Mouse (Mus musculus): Measurements from ENCODE around the gene Lss.

The Lss gene

DNA sequence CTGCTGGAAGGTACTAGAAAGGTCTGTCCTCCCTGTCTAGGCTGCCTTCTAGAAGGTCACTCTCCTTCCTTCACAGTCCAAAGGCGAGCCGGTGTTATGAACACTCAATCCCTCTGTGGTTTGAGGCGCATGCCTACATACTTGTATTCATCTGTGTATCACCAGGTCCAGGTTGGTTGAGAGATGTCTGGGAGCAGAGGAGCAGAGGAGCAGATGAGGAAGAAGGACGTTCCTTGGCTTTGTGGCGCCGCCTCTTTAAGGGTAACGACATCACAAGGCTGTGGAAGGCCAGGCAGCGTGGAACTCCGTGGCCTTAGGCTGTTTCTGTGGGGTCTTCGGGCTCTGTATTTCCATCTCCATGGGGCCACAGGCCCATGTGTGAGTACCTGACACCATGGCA is 30.6 kb downstream of the Lss start, which contains the start of gene Spatc1l:
Gene Spatc1l (plus strand): TSS at position 301 of the 400 bp plus-strand sequence.
- DNase-seq (ENCODE audit: low spot score in 2 of 2) = no peak

- DNase-seq (ENCODE audit: low spot score in 2 of 2) = no peak
Observed at GRCm38 (mm10) chr10:76569996-76570685, 38.8 kb downstream of the Lss start.

DNA sequence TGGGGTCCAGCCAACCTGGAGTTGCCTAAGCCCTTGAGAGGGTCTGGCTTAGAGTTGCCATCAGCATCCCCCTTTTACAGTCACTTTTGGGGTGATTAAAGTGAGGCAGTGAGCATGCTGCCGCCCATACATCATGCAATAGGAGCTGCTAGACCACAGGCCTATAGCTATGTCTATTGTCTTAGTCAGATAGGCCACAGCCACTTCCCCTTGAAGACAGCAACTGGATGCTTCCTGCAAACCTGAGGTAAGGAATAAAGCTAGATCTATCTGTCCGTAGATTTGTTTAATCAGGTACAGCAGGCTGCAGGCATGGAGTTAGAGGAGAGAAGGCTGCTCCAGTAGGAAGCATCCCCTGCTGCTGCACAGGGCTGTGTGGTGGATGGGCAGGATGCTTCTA is 39.7 kb downstream of the Lss start:
- DNase-seq (ENCODE audit: low spot score in 2 of 2) = no peak

- DNase-seq (ENCODE audit: low spot score in 2 of 2) = no peak
Observed at GRCm38 (mm10) chr10:76572151-76572550, 40.8 kb downstream of the Lss start.

- DNase-seq (ENCODE audit: low spot score in 2 of 2) = no peak
Observed at GRCm38 (mm10) chr10:76575374-76575773, 44.0 kb downstream of the Lss start, which contains the start of gene Ftcd. TSS of gene Ftcd (plus strand) at chr10:76575648.

DNA sequence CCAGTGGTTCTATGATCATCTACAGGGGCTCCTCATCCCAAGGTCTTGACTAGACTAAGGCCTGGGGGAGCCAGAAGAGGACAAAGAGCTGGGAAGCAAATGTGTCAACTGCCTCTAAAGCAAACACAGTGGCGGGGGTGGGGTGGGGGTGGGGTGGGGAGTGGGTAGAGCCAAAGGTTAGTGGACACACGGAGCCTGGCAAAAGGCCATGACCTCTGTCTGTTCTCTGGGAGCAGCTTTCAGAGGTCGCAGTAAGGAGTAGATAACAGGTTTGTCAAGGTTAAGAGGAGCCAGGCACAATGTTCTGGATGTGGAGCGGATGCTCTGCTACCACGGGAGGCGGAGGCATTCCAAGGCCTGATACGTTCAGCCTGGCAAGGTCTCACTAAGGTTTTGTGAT is 45.5 kb downstream of the Lss start:
- no peak for DNase-seq (ENCODE audit: low spot score in 2 of 2)

GRCm38 (mm10) chr10:76584138-76584537 is 52.8 kb downstream of the Lss start:
- DNase-seq (ENCODE audit: low spot score in 2 of 2) = no peak

- DNase-seq (ENCODE audit: low spot score in 2 of 2) = no peak
Observed at GRCm38 (mm10) chr10:76586190-76586589, 54.8 kb downstream of the Lss start.

- DNase-seq (ENCODE audit: low spot score in 2 of 2) = no peak
Observed at GRCm38 (mm10) chr10:76590197-76590596, 58.8 kb downstream of the Lss start.

DNA sequence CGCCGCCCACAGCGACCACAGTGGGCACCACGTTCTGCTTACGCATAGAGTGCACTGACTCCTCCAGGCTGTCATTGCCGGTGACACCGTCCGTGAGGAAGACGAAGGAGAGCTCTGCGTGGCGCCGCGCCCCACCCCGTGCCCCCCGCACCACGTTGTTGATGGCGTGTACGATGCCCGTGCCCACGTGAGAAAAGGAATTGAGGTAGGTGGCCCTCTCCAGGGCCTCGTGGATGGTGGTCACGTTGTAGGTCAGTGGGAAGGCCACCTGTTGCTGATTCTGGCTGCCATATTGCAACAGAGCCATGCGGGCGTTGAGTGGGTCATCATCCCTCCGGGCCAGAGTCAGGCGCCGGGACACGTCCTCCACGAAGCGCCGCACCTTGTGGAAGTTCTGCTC is 65.0 kb downstream of the Lss start:
- no peak for DNase-seq (ENCODE audit: low spot score in 2 of 2)

- no peak for DNase-seq (ENCODE audit: low spot score in 2 of 2)
Observed at GRCm38 (mm10) chr10:76602690-76603089, 71.3 kb downstream of the Lss start.
